Mouse (Mus musculus): ENCODE measurements at regions not wholly inside any gene's neighbourhood (a gene's known extent, or its start where the extent isn't known, plus 50 kb on each side); places are given as distances from the start of the nearest gene placed in this dataset.

- Histone ChIP-seq H3K9ac (ENCODE audit: insufficient read depth, low read depth, low read length, poor library complexity, severe bottlenecking) (no peak overlapping the region), H3K4me3 (ENCODE audit: insufficient read depth in 1 of 2, low read depth in 1 of 2, low read length in 2 of 2, poor library complexity in 1 of 2, severe bottlenecking in 1 of 2) (no peak overlapping the region), H3K4me1 (ENCODE audit: control insufficient read depth in 2 of 2, insufficient read depth in 2 of 2, low read length in 2 of 2, poor library complexity in 1 of 2) (no peaks in the 10 kb centered on the region; a peak in 1 of 4 replicates), H3K36me3 (ENCODE audit: control insufficient read depth, insufficient read depth, low read length, poor library complexity, severe bottlenecking) (no peaks in the 10 kb centered on the region), H3K27ac (ENCODE audit: insufficient read depth, low read depth, low read length, poor library complexity, severe bottlenecking) (no peak overlapping the region), H3K9me3 (ENCODE audit: control insufficient read depth, insufficient read depth, low read depth, low read length) (no peaks in the 10 kb centered on the region)
- TF ChIP-seq ZC3H11A (IDR thresholded peaks at IDR 0.05; ENCODE audit: borderline replicate concordance, low read depth, low read length) (no peak), HCFC1 (IDR thresholded peaks at IDR 0.05; ENCODE audit: borderline replicate concordance, insufficient read depth, low read length) (no peak), CHD2 (IDR thresholded peaks at IDR 0.05; ENCODE audit: low read depth, low read length) (no peak), ZNF384 (IDR thresholded peaks at IDR 0.05; ENCODE audit: low read depth, low read length) (no peak), MAFK (IDR thresholded peaks at IDR 0.05; ENCODE audit: insufficient read depth, low read depth, low read length) (no peak)
- in situ Hi-C loops (cut with MboI; ENCODE audit: low sequenced_read_pairs in 2 of 2, unreplicated experiment in 2 of 2): no loop called here
- DNase-seq (ENCODE audit: low read depth, low spot score): no peak
These were observed 422.2 kb downstream of the Gja1 start for GRCm38 (mm10) chr10:56799307-56799706.

DNA sequence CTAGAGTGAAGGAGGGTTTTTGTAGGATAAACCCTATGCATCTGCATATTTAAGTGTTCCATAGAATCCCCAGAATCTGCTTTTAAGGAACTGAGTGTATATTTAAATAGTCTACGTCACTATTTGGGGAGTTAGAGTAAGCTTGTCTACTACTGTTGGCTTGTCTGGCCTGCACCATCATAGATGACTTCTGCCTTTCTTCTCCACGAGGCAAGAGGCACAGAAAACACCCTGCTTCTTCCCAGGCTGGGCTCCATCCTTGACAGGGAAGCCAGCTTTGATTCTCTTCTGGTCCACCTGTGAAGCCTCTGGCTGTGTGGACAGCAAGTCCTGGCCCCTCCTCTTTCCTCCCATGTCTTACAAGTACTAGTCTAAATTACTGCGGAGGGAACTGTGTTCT lies 422.6 kb downstream of the Gja1 start:
- TF ChIP-seq HCFC1 (IDR thresholded peaks at IDR 0.05; ENCODE audit: borderline replicate concordance, insufficient read depth, low read length) (no peak), MAFK (IDR thresholded peaks at IDR 0.05; ENCODE audit: insufficient read depth, low read depth, low read length) (no peak), CHD2 (IDR thresholded peaks at IDR 0.05; ENCODE audit: low read depth, low read length) (no peak), ZNF384 (IDR thresholded peaks at IDR 0.05; ENCODE audit: low read depth, low read length) (no peak), ZC3H11A (IDR thresholded peaks at IDR 0.05; ENCODE audit: borderline replicate concordance, low read depth, low read length) (no peak)
- Histone ChIP-seq H3K27ac (ENCODE audit: insufficient read depth, low read depth, low read length, poor library complexity, severe bottlenecking) (no peak overlapping the region), H3K36me3 (ENCODE audit: control insufficient read depth, insufficient read depth, low read length, poor library complexity, severe bottlenecking) (no peaks in the 10 kb centered on the region), H3K9ac (ENCODE audit: insufficient read depth, low read depth, low read length, poor library complexity, severe bottlenecking) (no peak overlapping the region), H3K9me3 (ENCODE audit: control insufficient read depth, insufficient read depth, low read depth, low read length) (no peaks in the 10 kb centered on the region), H3K4me3 (ENCODE audit: insufficient read depth in 1 of 2, low read depth in 1 of 2, low read length in 2 of 2, poor library complexity in 1 of 2, severe bottlenecking in 1 of 2) (no peak overlapping the region), H3K4me1 (ENCODE audit: control insufficient read depth in 2 of 2, insufficient read depth in 2 of 2, low read length in 2 of 2, poor library complexity in 1 of 2) (no peaks in the 10 kb centered on the region; a peak in 1 of 4 replicates)
- DNase-seq (ENCODE audit: low read depth, low spot score): no peak
- in situ Hi-C loops (cut with MboI; ENCODE audit: low sequenced_read_pairs in 2 of 2, unreplicated experiment in 2 of 2): no loop called here

GRCm38 (mm10) chr10:56809006-56809405 lies 431.9 kb downstream of the Gja1 start:
- H3K27ac ChIP-seq (ENCODE audit: insufficient read depth, low read depth, low read length, poor library complexity, severe bottlenecking): no peak overlapping the region
- H3K9ac ChIP-seq (ENCODE audit: insufficient read depth, low read depth, low read length, poor library complexity, severe bottlenecking): no peak overlapping the region
- no peak overlapping the region for H3K4me3 ChIP-seq (ENCODE audit: insufficient read depth in 1 of 2, low read depth in 1 of 2, low read length in 2 of 2, poor library complexity in 1 of 2, severe bottlenecking in 1 of 2)
- no peaks in the 10 kb centered on the region for H3K9me3 ChIP-seq (ENCODE audit: control insufficient read depth, insufficient read depth, low read depth, low read length)
- no peak for TF ChIP-seq ZC3H11A (IDR thresholded peaks at IDR 0.05; ENCODE audit: borderline replicate concordance, low read depth, low read length)
- TF ChIP-seq ZNF384 (IDR thresholded peaks at IDR 0.05; ENCODE audit: low read depth, low read length): no peak
- no peak for TF ChIP-seq CHD2 (IDR thresholded peaks at IDR 0.05; ENCODE audit: low read depth, low read length)
- no peak for TF ChIP-seq MAFK (IDR thresholded peaks at IDR 0.05; ENCODE audit: insufficient read depth, low read depth, low read length)
- no peak for TF ChIP-seq HCFC1 (IDR thresholded peaks at IDR 0.05; ENCODE audit: borderline replicate concordance, insufficient read depth, low read length)
- no peaks in the 10 kb centered on the region for H3K4me1 ChIP-seq (ENCODE audit: control insufficient read depth in 2 of 2, insufficient read depth in 2 of 2, low read length in 2 of 2, poor library complexity in 1 of 2)
- no peaks in the 10 kb centered on the region for H3K36me3 ChIP-seq (ENCODE audit: control insufficient read depth, insufficient read depth, low read length, poor library complexity, severe bottlenecking)
- no peak for DNase-seq (ENCODE audit: low read depth, low spot score)
- in situ Hi-C loops (cut with MboI; ENCODE audit: low sequenced_read_pairs in 2 of 2, unreplicated experiment in 2 of 2): no loop called here

GRCm38 (mm10) chr10:56822158-56822557 lies 445.0 kb downstream of the Gja1 start:
- no peak for DNase-seq (ENCODE audit: low read depth, low spot score)
- Histone ChIP-seq H3K4me1 (ENCODE audit: control insufficient read depth in 2 of 2, insufficient read depth in 2 of 2, low read length in 2 of 2, poor library complexity in 1 of 2) (no peaks in the 10 kb centered on the region), H3K4me3 (ENCODE audit: insufficient read depth in 1 of 2, low read depth in 1 of 2, low read length in 2 of 2, poor library complexity in 1 of 2, severe bottlenecking in 1 of 2) (no peak overlapping the region), H3K9me3 (ENCODE audit: control insufficient read depth, insufficient read depth, low read depth, low read length) (no peaks in the 10 kb centered on the region), H3K27ac (ENCODE audit: insufficient read depth, low read depth, low read length, poor library complexity, severe bottlenecking) (no peak overlapping the region), H3K36me3 (ENCODE audit: control insufficient read depth, insufficient read depth, low read length, poor library complexity, severe bottlenecking) (no peaks in the 10 kb centered on the region), H3K9ac (ENCODE audit: insufficient read depth, low read depth, low read length, poor library complexity, severe bottlenecking) (no peak overlapping the region)
- in situ Hi-C loops (cut with MboI; ENCODE audit: low sequenced_read_pairs in 2 of 2, unreplicated experiment in 2 of 2): no loop called here
- TF ChIP-seq CHD2 (IDR thresholded peaks at IDR 0.05; ENCODE audit: low read depth, low read length) (no peak), ZNF384 (IDR thresholded peaks at IDR 0.05; ENCODE audit: low read depth, low read length) (no peak)

DNA sequence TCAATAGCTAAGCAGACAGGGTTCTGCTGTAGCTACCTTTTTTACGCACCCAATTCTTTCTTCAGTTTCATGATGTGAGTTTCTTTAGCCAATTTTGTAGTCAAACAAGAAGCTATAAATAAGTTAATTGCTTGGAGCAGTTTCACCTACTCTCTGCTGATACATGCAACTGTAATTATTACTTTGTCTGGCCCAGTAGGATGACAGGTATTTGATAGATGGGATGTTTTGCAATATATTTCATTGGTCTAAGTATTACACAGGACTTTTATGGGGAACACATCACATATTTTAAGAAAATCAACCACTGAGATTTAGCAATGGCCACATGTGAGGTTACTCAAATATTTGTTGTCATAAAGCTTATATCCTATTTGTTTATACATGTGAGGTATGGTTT lies 454.2 kb downstream of the Gja1 start:
- H3K4me3 ChIP-seq (ENCODE audit: insufficient read depth in 1 of 2, low read depth in 1 of 2, low read length in 2 of 2, poor library complexity in 1 of 2, severe bottlenecking in 1 of 2): no peak overlapping the region
- H3K4me1 ChIP-seq (ENCODE audit: control insufficient read depth in 2 of 2, insufficient read depth in 2 of 2, low read length in 2 of 2, poor library complexity in 1 of 2): no peaks in the 10 kb centered on the region
- no peak overlapping the region for H3K9ac ChIP-seq (ENCODE audit: insufficient read depth, low read depth, low read length, poor library complexity, severe bottlenecking)
- no peak for DNase-seq (ENCODE audit: low read depth, low spot score)
- no peak overlapping the region for H3K27ac ChIP-seq (ENCODE audit: insufficient read depth, low read depth, low read length, poor library complexity, severe bottlenecking)
- H3K36me3 ChIP-seq (ENCODE audit: control insufficient read depth, insufficient read depth, low read length, poor library complexity, severe bottlenecking): no peaks in the 10 kb centered on the region
- in situ Hi-C loops (cut with MboI; ENCODE audit: low sequenced_read_pairs in 2 of 2, unreplicated experiment in 2 of 2): loop anchor here in 1 of 2 experiments (25.0 kb wide), 1 partner anchor 469 kb away; no protein-coding TSS in a partner anchor
- TF ChIP-seq HCFC1 (IDR thresholded peaks at IDR 0.05; ENCODE audit: borderline replicate concordance, insufficient read depth, low read length) (no peak), MAFK (IDR thresholded peaks at IDR 0.05; ENCODE audit: insufficient read depth, low read depth, low read length) (no peak), ZC3H11A (IDR thresholded peaks at IDR 0.05; ENCODE audit: borderline replicate concordance, low read depth, low read length) (no peak), ZNF384 (IDR thresholded peaks at IDR 0.05; ENCODE audit: low read depth, low read length) (no peak), CHD2 (IDR thresholded peaks at IDR 0.05; ENCODE audit: low read depth, low read length) (no peak)
- no peaks in the 10 kb centered on the region for H3K9me3 ChIP-seq (ENCODE audit: control insufficient read depth, insufficient read depth, low read depth, low read length)
